Mouse (Mus musculus) right cerebral cortex, postnatal 36 days (tissue): Measurements from ENCODE around the gene Krt26.

Experiments
- DNase-seq, 2 experiments: peaks; one replicate each; pipeline ENCODE4 v3.0.0; 2022; ENCODE audit warnings: low spot score in 2 of 2, mixed read lengths in 1 of 2

The Krt26 gene

DNA sequence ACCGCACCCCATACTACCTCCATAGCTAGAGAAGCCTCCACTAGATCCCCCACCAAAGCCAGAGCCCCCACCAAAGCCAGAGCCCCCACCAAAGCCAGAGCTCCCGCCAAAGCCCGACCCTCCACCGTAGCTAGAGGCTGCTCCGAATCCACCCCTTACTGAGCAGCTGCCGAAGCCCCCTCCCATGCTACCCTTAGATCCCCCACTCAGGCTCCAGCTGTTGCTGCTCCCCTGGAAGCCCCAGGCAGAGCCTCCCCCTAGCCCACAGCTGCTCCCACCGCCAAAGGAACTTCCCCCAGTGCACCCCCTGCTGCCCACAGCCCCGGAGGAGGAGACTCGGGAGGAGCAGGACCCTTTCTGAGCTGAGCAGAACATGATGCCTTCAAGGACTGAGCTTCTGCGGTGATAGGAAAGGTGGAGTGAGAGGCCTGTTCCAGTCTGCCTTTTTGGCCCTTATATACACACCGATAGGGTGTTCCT is 52.9 kb downstream of the Krt26 start, which contains the start of gene Krt24:
Gene Krt24, minus strand, starts transcription at position 430 of the 480 bp plus-strand sequence.
- DNase-seq, result no peak

DNA sequence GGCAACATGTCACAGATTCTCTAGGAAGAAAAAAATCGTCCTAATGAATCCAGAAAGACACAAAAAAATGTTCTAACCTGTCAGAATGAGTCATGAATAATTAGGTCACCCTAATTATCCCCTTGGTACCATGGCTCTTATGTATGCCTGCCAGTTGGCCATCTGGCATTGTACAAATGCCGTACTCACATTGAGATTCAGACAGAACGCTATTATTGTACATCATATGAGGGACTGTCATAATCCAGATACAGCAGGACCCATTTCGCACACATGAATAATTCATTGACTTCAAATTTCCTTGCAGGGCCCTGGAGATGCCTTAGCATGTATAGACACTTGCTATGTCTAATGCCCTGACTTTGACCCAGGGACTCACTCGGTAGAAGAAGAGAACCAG is 53.8 kb downstream of the Krt26 start:
- no peak for DNase-seq

DNA sequence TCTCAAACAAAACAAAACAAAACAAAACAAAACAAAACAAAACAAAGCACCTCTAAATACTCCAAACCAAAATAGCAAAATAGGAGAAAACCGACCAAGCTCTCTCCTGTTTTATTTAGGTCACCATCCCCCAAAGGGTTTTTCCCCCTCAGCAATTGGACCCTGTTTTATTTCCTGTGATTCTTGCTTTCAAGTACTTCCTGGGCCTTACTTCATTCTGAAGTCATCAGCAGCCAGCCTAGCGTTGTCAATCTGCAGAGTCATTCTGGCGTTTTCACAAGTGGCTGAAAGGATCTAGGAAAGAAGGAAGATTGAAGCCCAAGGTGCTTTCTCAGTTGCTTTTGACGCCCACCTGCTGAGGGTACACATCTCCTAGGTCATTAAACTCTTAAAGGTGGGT is 54.4 kb downstream of the Krt26 start:
- DNase-seq, result no peak

DNA sequence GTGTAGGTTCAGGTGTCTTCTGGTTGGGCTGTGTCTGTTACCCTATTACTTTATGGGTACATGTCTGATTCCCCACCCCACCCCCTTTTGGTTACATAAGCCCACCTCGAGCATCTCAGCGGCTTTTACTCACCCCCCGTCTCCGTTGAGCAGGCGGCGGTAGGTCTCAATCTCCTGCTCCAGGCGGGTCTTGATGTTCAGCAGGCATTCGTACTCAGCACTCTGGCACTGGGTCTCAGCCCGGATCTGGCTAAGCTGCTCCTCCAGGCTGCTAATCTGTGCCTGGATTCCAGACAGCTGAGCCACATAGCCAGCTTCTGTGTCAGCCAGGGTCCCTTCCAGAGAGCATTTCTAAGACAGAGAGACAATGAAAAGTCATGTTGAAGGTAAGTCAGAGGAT is 56.6 kb downstream of the Krt26 start:
- no peak for DNase-seq

DNA sequence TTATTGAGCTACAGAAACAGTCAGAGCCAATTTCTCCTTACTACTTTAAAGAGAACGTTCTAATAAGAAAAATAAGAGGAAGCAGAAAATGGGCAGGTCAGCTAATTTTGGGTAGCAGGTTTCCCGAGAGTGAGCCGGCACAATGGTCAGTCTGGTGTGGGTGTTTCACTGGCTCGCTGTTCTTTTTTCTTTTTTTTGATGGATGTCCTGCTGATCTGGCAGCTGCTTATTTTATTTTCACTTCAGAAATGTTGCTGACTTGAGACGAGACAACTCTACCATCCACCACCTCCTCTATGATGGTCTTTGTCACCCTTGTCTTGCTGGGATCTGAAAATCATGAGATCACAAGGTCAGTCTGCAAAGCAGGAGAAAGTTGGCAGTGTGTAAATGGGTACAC is 57.8 kb downstream of the Krt26 start:
- DNase-seq, result no peak
